Mouse (Mus musculus) midbrain, postnatal 0 days (tissue): ENCODE measurements around the gene Ndufa5. TPM values are rescaled to one million over a fixed set of nuclear protein-coding genes. Genes with fewer than 3 reads are reported as not detected.

ENCODE experiments used
- ATAC-seq: fragments of 200-750 bp; cut with Nextera tagmentation; 2 replicates; pipeline ENCODE4 v1.8.0; 2017; ENCODE audit warnings: moderate number of reproducible peaks, mild to moderate bottlenecking, moderate TSS enrichment, moderate library complexity; ENCODE audit not compliant: low FRiP score
- DNase-seq: peaks from one replicate; pipeline ENCODE4 v3.0.0-alpha.2; 2015; ENCODE audit warnings: low spot score
- H3K27ac ChIP-seq: fragments of 300-500 bp; sonication (generic); 2 replicates; pipeline ENCODE4 v1.5.1; 2014; ENCODE audit warnings: low read depth, mild to moderate bottlenecking, low read length, mixed read lengths
- H3K27me3 ChIP-seq: fragments of 300-500 bp; sonication (generic); 2 replicates; pipeline ENCODE4 v1.6.1; 2014; ENCODE audit warnings: low read length, control low read depth, mixed read lengths; ENCODE audit not compliant: insufficient read depth
- H3K36me3 ChIP-seq: fragments of 300-500 bp; sonication (generic); 2 replicates; pipeline ENCODE4 v1.6.1; 2014; ENCODE audit warnings: low read length, control low read depth, mixed read lengths; ENCODE audit not compliant: insufficient read depth
- H3K4me1 ChIP-seq: fragments of 300-500 bp; sonication (generic); 2 replicates; pipeline ENCODE4 v1.6.1; 2014; ENCODE audit warnings: mild to moderate bottlenecking, control low read depth, antibody characterized with exemption, low read length, mixed read lengths; ENCODE audit not compliant: insufficient read depth
- H3K4me2 ChIP-seq: fragments of 300-500 bp; sonication (generic); 2 replicates; pipeline ENCODE4 v1.6.1; 2014; ENCODE audit warnings: low read depth, mild to moderate bottlenecking, low read length, mixed read lengths; ENCODE audit not compliant: poor library complexity, severe bottlenecking
- H3K4me3 ChIP-seq: fragments of 300-500 bp; sonication (generic); 2 replicates; pipeline ENCODE4 v1.5.1; 2014; ENCODE audit warnings: low read depth, mild to moderate bottlenecking, low read length, moderate library complexity
- H3K9ac ChIP-seq: fragments of 300-500 bp; sonication (generic); replicated peaks from 2 replicates; pipeline ENCODE4 v1.6.1; 2014; ENCODE audit warnings: mild to moderate bottlenecking, low read length, moderate library complexity, mixed read lengths; ENCODE audit not compliant: poor library complexity, severe bottlenecking
- H3K9me3 ChIP-seq: fragments of 300-500 bp; sonication (generic); 2 replicates; pipeline ENCODE4 v1.6.1; 2016; ENCODE audit warnings: low read length, control low read depth
- CTCF ChIP-seq: IDR thresholded peaks from 2 replicates; pipeline ENCODE4 v1.5.1; 2016; ENCODE audit warnings: antibody characterized with exemption, mild to moderate bottlenecking
- WGBS: fragments of 180-500 bp; shearing (Covaris S2); extraction: QIAGEN DNeasy Blood & Tissue Kit; methylation state at CpG from one replicate; pipeline ENCODE4 v1.1.7; 2014; 5-methylcytosine and 5-hydroxymethylcytosine counted together
- polyA plus RNA-seq: library from polyadenylated mRNA; unstranded; fragments of >200 nt; fragmentation: Nextera tagmentation; extraction: Ambion mirVana; gene quantifications from 2 replicates; pipeline ENCODE4 v1.2.1, GENCODE M21; 2015
- total RNA-seq: library from RNA; depleted of rRNA; stranded (reverse); fragments of >200 nt; gene quantifications from 2 replicates; pipeline ENCODE4 v1.2.3, GENCODE M21; 2014

The Ndufa5 gene
- total and polyA plus RNA-seq, 2 experiments from 2014 or later: 53.8 to 553 TPM

DNA sequence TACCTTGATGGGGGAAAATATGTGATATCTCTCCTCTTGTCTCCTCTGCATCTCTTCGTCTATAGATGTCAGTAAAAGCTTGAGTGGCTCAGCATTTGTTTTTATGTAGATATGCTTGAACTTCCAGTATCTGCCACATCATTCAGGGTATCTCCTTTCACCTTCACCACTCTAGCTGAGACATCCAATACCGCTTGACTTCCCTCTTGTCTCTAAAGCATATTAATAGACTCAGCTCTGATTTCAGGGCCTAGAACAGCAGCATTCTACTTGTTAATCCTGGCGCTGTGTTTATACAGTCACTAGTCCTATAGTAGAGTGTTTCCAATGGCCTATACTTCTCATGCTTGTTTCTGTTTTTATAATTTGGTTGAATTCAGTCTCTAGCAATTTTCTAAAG lies 5.0 kb upstream of the Ndufa5 start:
- WGBS: 83% methylated on average over 3 of the region's 3 CpGs
- Histone ChIP-seq H3K4me3 (no peak overlapping the region), H3K4me2 (no peak overlapping the region), H3K9me3 (no peaks in the 10 kb centered on the region), H3K9ac (no peak overlapping the region), H3K4me1 (peaks cover 5% of the 10 kb centered on the region; the same call in 1 of the 2 replicates), H3K27ac (no peak overlapping the region), H3K27me3 (no peaks in the 10 kb centered on the region), H3K36me3 (no peaks in the 10 kb centered on the region)
- DNase-seq: no peak
- ATAC-seq: no peak
- no peak for TF ChIP-seq CTCF

DNA sequence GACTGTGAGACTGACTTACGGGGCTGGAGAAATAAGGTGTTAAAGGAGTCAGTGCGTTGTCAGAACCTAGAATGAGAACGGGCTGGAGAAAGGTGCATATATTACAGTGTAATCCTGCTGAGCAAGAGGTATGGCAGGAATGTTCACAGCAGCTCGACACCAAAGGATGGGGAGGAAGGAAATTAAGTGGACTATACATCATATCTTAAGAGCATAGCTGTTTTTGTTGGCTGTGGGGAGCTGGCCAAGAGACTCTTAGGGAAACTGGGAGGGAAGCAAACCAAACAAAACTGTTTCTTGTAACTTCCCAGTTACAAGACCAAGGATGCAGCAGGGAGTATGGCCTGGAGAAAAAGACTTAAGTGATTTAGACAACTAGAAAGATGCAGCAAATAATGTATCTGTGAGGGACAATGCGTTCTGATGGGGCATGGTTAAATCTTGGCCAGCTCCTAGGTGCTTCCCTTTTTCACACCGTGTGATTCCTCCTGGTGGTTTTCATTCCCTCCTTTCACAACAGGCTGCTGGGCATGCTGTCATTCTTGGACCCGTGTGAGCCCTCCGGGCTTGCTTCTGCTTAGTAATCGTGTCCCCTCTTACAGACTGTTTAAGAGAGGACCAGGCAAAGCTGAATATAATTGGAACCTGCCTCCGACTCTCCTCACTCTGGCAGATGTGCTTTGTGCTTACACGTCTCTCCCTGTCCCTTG lies 3.1 kb upstream of the Ndufa5 start:
- Histone ChIP-seq H3K9ac (no peak overlapping the region), H3K4me1 (peaks cover 14% of the 10 kb centered on the region; the same call in 1 of the 2 replicates), H3K36me3 (no peaks in the 10 kb centered on the region), H3K9me3 (no peaks in the 10 kb centered on the region), H3K27ac (no peak overlapping the region), H3K4me2 (peak overlapping the region; percentile 41), H3K27me3 (no peaks in the 10 kb centered on the region), H3K4me3 (peak overlapping the region; percentile 18; the same call in 1 of the 2 replicates)
- no peak for DNase-seq
- ATAC-seq: no peak
- 45% methylated on average over 11 of the region's 11 CpGs for WGBS
- TF ChIP-seq CTCF: no peak

DNA sequence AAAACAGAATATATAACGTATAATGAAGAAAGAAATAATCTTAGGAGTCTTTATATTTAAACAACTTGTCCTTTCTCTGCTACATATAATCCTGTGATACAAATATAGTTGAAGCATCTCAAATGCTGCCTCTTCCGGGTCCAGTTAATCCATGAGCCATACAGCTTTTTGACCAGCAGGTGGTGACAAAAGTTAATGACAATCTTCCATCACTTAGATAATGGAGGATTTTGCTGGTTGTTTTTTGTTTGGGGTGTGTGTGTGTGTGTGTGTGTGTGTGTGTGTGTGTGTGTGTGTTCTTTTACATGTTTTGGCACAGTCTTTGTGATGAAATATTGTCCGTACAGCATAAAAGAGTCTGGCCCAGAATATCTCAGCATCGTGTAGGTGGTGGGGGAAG lies 2.4 kb upstream of the Ndufa5 start:
- 23% methylated on average over 4 of the region's 4 CpGs for WGBS
- ATAC-seq (no peak), DNase-seq (peak; percentile 83)
- peak overlapping the region; percentile 41 for H3K4me2 ChIP-seq
- peaks cover 17% of the 10 kb centered on the region; the same call in 1 of the 2 replicates for H3K4me1 ChIP-seq
- peak overlapping the region; percentile 18; the same call in 1 of the 2 replicates for H3K4me3 ChIP-seq
- no peaks in the 10 kb centered on the region for H3K9me3 ChIP-seq
- H3K36me3 ChIP-seq: no peaks in the 10 kb centered on the region
- no peak overlapping the region for H3K9ac ChIP-seq
- H3K27me3 ChIP-seq: no peaks in the 10 kb centered on the region
- no peak overlapping the region for H3K27ac ChIP-seq
- TF ChIP-seq CTCF: peak; percentile 88

DNA sequence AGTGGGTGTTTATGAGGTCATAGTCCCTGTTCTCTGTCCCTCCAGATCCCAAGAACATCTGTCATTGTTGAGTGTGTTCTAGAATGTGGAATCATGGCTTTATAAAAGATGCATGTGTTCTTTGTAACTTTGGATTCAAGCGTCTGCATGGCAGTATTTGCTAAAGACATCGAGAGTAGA lies 141 bp upstream of the Ndufa5 start, which contains the start of gene Asb15:
Gene Asb15, plus strand, starts transcription at position 81 of the 180 bp plus-strand sequence.
- Histone ChIP-seq H3K27ac (peak within 1 kb of the TSS; percentile 33; the same call in 1 of the 2 replicates), H3K9ac (peak within 1 kb of the TSS; percentile 74), H3K4me2 (peak within 1 kb of the TSS; percentile 72), H3K9me3 (no peaks in the 10 kb centered on the region), H3K27me3 (no peaks in the 10 kb centered on the region), H3K36me3 (0 out of 2 replicates have a peak, but pooled peaks cover 5% of the 10 kb centered on the region), H3K4me3 (peak within 1 kb of the TSS; percentile 78), H3K4me1 (peaks cover 17% of the 10 kb centered on the region; the same call in 1 of the 2 replicates)
- no peak for TF ChIP-seq CTCF
- 45% methylated on average over 2 of the region's 2 CpGs for WGBS
- DNase-seq (no peak), ATAC-seq (no peak)

DNA sequence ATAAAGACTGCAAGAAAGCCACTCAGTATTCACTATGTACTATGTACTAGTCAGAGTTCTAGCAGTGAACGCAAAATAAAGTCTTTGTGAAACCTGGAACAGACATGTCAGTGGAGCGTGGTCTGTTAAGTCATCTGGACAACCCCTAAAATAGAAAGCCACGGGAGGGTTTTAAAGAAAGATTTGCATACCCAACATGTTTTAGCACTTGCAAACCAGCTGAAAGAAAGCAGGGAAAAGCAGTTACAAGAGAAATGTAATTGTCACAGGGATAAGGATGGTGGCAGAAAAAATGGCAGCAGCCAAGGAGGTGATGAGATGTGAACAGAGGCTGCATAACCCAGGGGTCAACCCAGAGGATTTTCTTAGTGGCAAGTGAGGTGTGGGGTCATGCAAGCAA lies 2.1 kb downstream of the Ndufa5 start:
- H3K4me3 ChIP-seq: no peak overlapping the region
- 84% methylated on average over 3 of the region's 3 CpGs for WGBS
- ATAC-seq (no peak), DNase-seq (no peak)
- H3K27ac ChIP-seq: no peak overlapping the region
- no peaks in the 10 kb centered on the region for H3K9me3 ChIP-seq
- no peaks in the 10 kb centered on the region for H3K27me3 ChIP-seq
- peaks cover 17% of the 10 kb centered on the region; the same call in 1 of the 2 replicates for H3K4me1 ChIP-seq
- no peak overlapping the region for H3K4me2 ChIP-seq
- H3K9ac ChIP-seq: no peak overlapping the region
- H3K36me3 ChIP-seq: 0 out of 2 replicates have a peak, but pooled peaks cover 5% of the 10 kb centered on the region
- no peak for TF ChIP-seq CTCF

DNA sequence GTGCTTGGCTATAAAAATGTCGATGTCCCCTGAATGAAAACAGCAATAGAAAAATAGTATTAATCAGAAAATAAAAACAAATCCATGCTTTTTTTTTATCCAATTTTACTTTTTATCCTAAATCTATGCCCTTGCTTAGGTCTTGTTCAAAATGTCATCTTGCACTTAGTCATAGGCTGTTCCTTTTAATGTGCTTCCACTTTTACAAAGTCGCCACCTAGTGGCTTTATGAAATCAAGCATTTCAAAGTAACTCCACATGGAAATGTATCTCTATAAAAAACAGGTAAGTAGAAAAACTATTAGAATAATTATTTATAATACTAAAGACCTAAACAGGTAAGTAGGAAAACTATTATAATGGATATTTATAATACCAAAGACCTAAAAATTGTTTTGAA lies 11.6 kb downstream of the Ndufa5 start:
- peaks cover 10% of the 10 kb centered on the region; the same call in 1 of the 2 replicates for H3K36me3 ChIP-seq
- TF ChIP-seq CTCF: peak; percentile 87
- H3K4me1 ChIP-seq: peaks cover 2% of the 10 kb centered on the region; the same call in 1 of the 2 replicates
- H3K4me3 ChIP-seq: no peak overlapping the region
- no peak overlapping the region for H3K4me2 ChIP-seq
- no peaks in the 10 kb centered on the region for H3K27me3 ChIP-seq
- DNase-seq (peak; percentile 76), ATAC-seq (peak; percentile 57; the same call in 1 of the 2 replicates)
- H3K9ac ChIP-seq: no peak overlapping the region
- no peaks in the 10 kb centered on the region for H3K9me3 ChIP-seq
- no peak overlapping the region for H3K27ac ChIP-seq
- WGBS: 46% methylated on average over 2 of the region's 2 CpGs
